Mouse (Mus musculus): ENCODE measurements around the gene Scaf1.
A peak's percentile ranks its signal among the peaks of the same experiment; 100 is the strongest.

The Scaf1 gene

GRCm38 (mm10) chr7:44954091-44954885 lies 61.9 kb downstream of the Scaf1 start:
- peak; percentile 22 for DNase-seq

- peak; percentile 29 for DNase-seq
Observed at GRCm38 (mm10) chr7:44953561-44953960, 62.6 kb downstream of the Scaf1 start.
